Mouse (Mus musculus) embryonic facial prominence, embryonic 11.5 days (tissue): ENCODE results near the gene Stk11ip. TPM values are rescaled to one million over a fixed set of nuclear protein-coding genes. Genes with fewer than 3 reads are reported as not detected.

ENCODE experiments used
- ATAC-seq: fragments of 200-750 bp; cut with Nextera tagmentation; replicated peaks from 2 replicates; pipeline ENCODE4 v1.8.0; 2017; ENCODE audit warnings: low read depth; ENCODE audit not compliant: insufficient number of reproducible peaks, low FRiP score, low TSS enrichment
- DNase-seq: peaks from one replicate; pipeline ENCODE4 v3.0.0-alpha.2; 2015; ENCODE audit warnings: low spot score
- H3K27ac ChIP-seq: fragments of 300-500 bp; sonication (generic); replicated peaks from 2 replicates; pipeline ENCODE4 v1.5.1; 2014; ENCODE audit warnings: mild to moderate bottlenecking, low read depth, low read length, control low read depth
- H3K27me3 ChIP-seq: fragments of 300-500 bp; sonication (generic); 2 replicates; pipeline ENCODE4 v1.6.1; 2014; ENCODE audit warnings: mild to moderate bottlenecking, low read length, moderate library complexity, mixed read lengths; ENCODE audit not compliant: control insufficient read depth, insufficient read depth
- H3K36me3 ChIP-seq: fragments of 300-500 bp; sonication (generic); replicated peaks from 2 replicates; pipeline ENCODE4 v1.6.1; 2014; ENCODE audit warnings: low read depth, mild to moderate bottlenecking, low read length, moderate library complexity, mixed read lengths; ENCODE audit not compliant: control insufficient read depth, insufficient read depth
- H3K4me1 ChIP-seq: fragments of 300-500 bp; sonication (generic); 2 replicates; pipeline ENCODE4 v1.6.1; 2014; ENCODE audit warnings: low read length, mixed read lengths; ENCODE audit not compliant: control insufficient read depth, insufficient read depth
- H3K4me2 ChIP-seq: fragments of 300-500 bp; sonication (generic); 2 replicates; pipeline ENCODE4 v1.6.1; 2014; ENCODE audit warnings: low read depth, mild to moderate bottlenecking, control low read depth, low read length, moderate library complexity
- H3K4me3 ChIP-seq: fragments of 300-500 bp; sonication (generic); 2 replicates; pipeline ENCODE4 v1.5.1; 2014; ENCODE audit warnings: low read depth, low read length, control low read depth
- H3K9ac ChIP-seq: fragments of 300-500 bp; sonication (generic); replicated peaks from 2 replicates; pipeline ENCODE4 v1.6.1; 2014; ENCODE audit warnings: mild to moderate bottlenecking, control low read depth, low read length
- H3K9me3 ChIP-seq: fragments of 300-500 bp; sonication (generic); replicated peaks from 2 replicates; pipeline ENCODE4 v1.6.1; 2016; ENCODE audit warnings: mild to moderate bottlenecking, low read length, inconsistent platforms, mixed read lengths; ENCODE audit not compliant: control insufficient read depth
- WGBS: fragments of 180-500 bp; shearing (Covaris S2); extraction: QIAGEN DNeasy Blood & Tissue Kit; methylation state at CpG from one replicate; pipeline ENCODE4 v1.1.7; 2014; 5-methylcytosine and 5-hydroxymethylcytosine counted together
- polyA plus RNA-seq: library from polyadenylated mRNA; unstranded; fragments of >200 nt; fragmentation: Nextera tagmentation; extraction: Ambion mirVana; gene quantifications from 2 replicates; pipeline ENCODE4 v1.2.1, GENCODE M21; 2014

The Stk11ip gene
- polyA plus RNA-seq, 1 experiment from 2014 or later, result 11.4 TPM

- ATAC-seq (no peak), DNase-seq (no peak)
- H3K9me3 ChIP-seq, result no peaks in the 10 kb centered on the region
- no peak overlapping the region for H3K4me2 ChIP-seq
- H3K4me3 ChIP-seq, result no peak overlapping the region
- H3K27ac ChIP-seq, result no peak overlapping the region
- peaks cover 3% of the 10 kb centered on the region for H3K36me3 ChIP-seq
- no peaks in the 10 kb centered on the region for H3K4me1 ChIP-seq
- no peak overlapping the region for H3K9ac ChIP-seq
- WGBS, result 87% methylated on average over 19 of the region's 19 CpGs
- H3K27me3 ChIP-seq, result no peaks in the 10 kb centered on the region
These were observed 12.3 kb downstream of the Stk11ip start for GRCm38 (mm10) chr1:75533325-75534252.

GRCm38 (mm10) chr1:75537587-75537986 is 16.3 kb downstream of the Stk11ip start:
- DNase-seq (no peak), ATAC-seq (no peak)
- no peaks in the 10 kb centered on the region for H3K9me3 ChIP-seq
- H3K27me3 ChIP-seq, result no peaks in the 10 kb centered on the region
- no peak overlapping the region for H3K9ac ChIP-seq
- H3K4me2 ChIP-seq, result no peak overlapping the region
- no peaks in the 10 kb centered on the region; the same call in 1 of the 2 replicates for H3K36me3 ChIP-seq
- H3K27ac ChIP-seq, result no peak overlapping the region
- 90% methylated on average over 2 of the region's 2 CpGs for WGBS
- H3K4me3 ChIP-seq, result no peak overlapping the region
- no peaks in the 10 kb centered on the region for H3K4me1 ChIP-seq

GRCm38 (mm10) chr1:75538597-75539190 is 17.4 kb downstream of the Stk11ip start:
- H3K4me2 ChIP-seq, result no peak overlapping the region
- ATAC-seq, result no peak
- no peak for DNase-seq
- H3K4me1 ChIP-seq, result no peaks in the 10 kb centered on the region
- WGBS, result 86% methylated on average over 9 of the region's 9 CpGs
- H3K36me3 ChIP-seq, result no peaks in the 10 kb centered on the region; the same call in 1 of the 2 replicates
- H3K27me3 ChIP-seq, result no peaks in the 10 kb centered on the region
- no peak overlapping the region for H3K4me3 ChIP-seq
- H3K9me3 ChIP-seq, result no peaks in the 10 kb centered on the region
- no peak overlapping the region for H3K27ac ChIP-seq
- no peak overlapping the region for H3K9ac ChIP-seq

- H3K36me3 ChIP-seq, result no peaks in the 10 kb centered on the region
- H3K27ac ChIP-seq, result no peak overlapping the region
- ATAC-seq (no peak), DNase-seq (no peak)
- no peak overlapping the region for H3K9ac ChIP-seq
- no peak overlapping the region for H3K4me2 ChIP-seq
- no peaks in the 10 kb centered on the region for H3K4me1 ChIP-seq
- H3K9me3 ChIP-seq, result no peaks in the 10 kb centered on the region
- H3K4me3 ChIP-seq, result no peak overlapping the region
- 93% methylated on average over 7 of the region's 7 CpGs for WGBS
- H3K27me3 ChIP-seq, result no peaks in the 10 kb centered on the region
These were observed 20.2 kb downstream of the Stk11ip start for GRCm38 (mm10) chr1:75541496-75541895.

- 89% methylated on average over 6 of the region's 6 CpGs for whole genome bisulfite sequencing
- H3K9me3 ChIP-seq, result no peaks in the 10 kb centered on the region
These were observed 23.0 kb downstream of the Stk11ip start for GRCm38 (mm10) chr1:75544351-75544750.

GRCm38 (mm10) chr1:75545965-75546956 is 24.9 kb downstream of the Stk11ip start, which contains the start of gene Slc4a3:
TSS of gene Slc4a3 (plus strand) at chr1:75546266.
- peak within 1 kb of the TSS; percentile 71 for H3K4me2 ChIP-seq
- peak within 1 kb of the TSS; percentile 73 for H3K4me3 ChIP-seq
- peak within 1 kb of the TSS; percentile 90 for H3K9ac ChIP-seq
- ATAC-seq, result peak; percentile 84
- H3K36me3 ChIP-seq, result no peaks in the 10 kb centered on the region; the same call in 1 of the 2 replicates
- no peaks in the 10 kb centered on the region for H3K9me3 ChIP-seq
- 2% methylated on average over 49 of the region's 64 CpGs for WGBS
- no peaks in the 10 kb centered on the region for H3K27me3 ChIP-seq
- peaks cover 5% of the 10 kb centered on the region; the same call in 1 of the 2 replicates for H3K4me1 ChIP-seq
- H3K27ac ChIP-seq, result peak within 1 kb of the TSS; percentile 66
- DNase-seq, result peak; percentile 77

More at GRCm38 (mm10) chr1:75544351-75544750, 23.0 kb downstream of the Stk11ip start:
- DNase-seq (no peak), ATAC-seq (no peak)
- H3K9ac ChIP-seq, result no peak overlapping the region
- no peak overlapping the region for H3K4me2 ChIP-seq
- no peaks in the 10 kb centered on the region for H3K36me3 ChIP-seq
- H3K27ac ChIP-seq, result no peak overlapping the region
- H3K4me3 ChIP-seq, result no peak overlapping the region
- no peaks in the 10 kb centered on the region for H3K27me3 ChIP-seq
- peaks cover 5% of the 10 kb centered on the region; the same call in 1 of the 2 replicates for H3K4me1 ChIP-seq

GRCm38 (mm10) chr1:75547351-75547750 is 26.0 kb downstream of the Stk11ip start:
- Histone ChIP-seq H3K9me3 (no peaks in the 10 kb centered on the region), H3K4me3 (no peak overlapping the region), H3K36me3 (no peaks in the 10 kb centered on the region; the same call in 1 of the 2 replicates), H3K27me3 (no peaks in the 10 kb centered on the region), H3K9ac (no peak overlapping the region), H3K4me1 (peaks cover 5% of the 10 kb centered on the region; the same call in 1 of the 2 replicates), H3K27ac (no peak overlapping the region), H3K4me2 (peak overlapping the region; percentile 71)
- ATAC-seq (no peak), DNase-seq (no peak)
- 95% methylated on average over 13 of the region's 13 CpGs for WGBS
